Mouse (Mus musculus) small intestine, adult 2 months (tissue): Measurements from ENCODE around the gene Hc. TPM values are rescaled to one million over a fixed set of nuclear protein-coding genes. Genes with fewer than 3 reads are reported as not detected.

Source experiments
- H3K27ac ChIP-seq: fragments of 200-500 bp; 2 replicates; pipeline ENCODE4 v1.5.1; 2012; ENCODE audit warnings: low read depth, low read length, control low read depth, inconsistent platforms; ENCODE audit not compliant: insufficient read depth
- H3K27me3 ChIP-seq: fragments of 200-500 bp; 2 replicates; pipeline ENCODE4 v1.6.1; 2012; ENCODE audit warnings: mild to moderate bottlenecking, moderate library complexity, low read length, inconsistent platforms; ENCODE audit not compliant: control insufficient read depth, insufficient read depth
- H3K36me3 ChIP-seq: fragments of 200-500 bp; 2 replicates; pipeline ENCODE4 v1.6.1; 2012; ENCODE audit warnings: mild to moderate bottlenecking, low read length, control low read depth, inconsistent platforms; ENCODE audit not compliant: control insufficient read depth, insufficient read depth
- H3K4me1 ChIP-seq: fragments of 200-500 bp; 2 replicates; pipeline ENCODE4 v1.6.1; 2012; ENCODE audit warnings: low read length, inconsistent platforms, mixed read lengths; ENCODE audit not compliant: control insufficient read depth, insufficient read depth, insufficient read length
- H3K4me3 ChIP-seq: fragments of 200-500 bp; 2 replicates; pipeline ENCODE4 v1.5.1; 2012; ENCODE audit warnings: low read depth, mild to moderate bottlenecking, control low read depth, inconsistent platforms, low read length, moderate library complexity
- CTCF ChIP-seq: fragments of 200-500 bp; IDR thresholded peaks from 2 replicates; pipeline ENCODE4 v1.5.1; 2012; ENCODE audit warnings: low read depth, mild to moderate bottlenecking, control low read depth, inconsistent platforms, low read length, moderate library complexity, mixed read lengths; ENCODE audit not compliant: insufficient replicate concordance, insufficient read length; ENCODE audit errors: extremely low read depth
- POLR2A ChIP-seq: fragments of 200-500 bp; IDR thresholded peaks from 2 replicates; pipeline ENCODE4 v1.6.1; 2012; ENCODE audit warnings: low read depth, mild to moderate bottlenecking, control low read depth, inconsistent platforms, low read length, moderate library complexity
- WGBS: fragments of 180-500 bp; shearing (Covaris S2); methylation state at CpG from one replicate; pipeline ENCODE4 v1.1.7; 2018; 5-methylcytosine and 5-hydroxymethylcytosine counted together
- polyA plus RNA-seq: library from polyadenylated mRNA; depleted of rRNA; stranded (reverse); fragments of >200 nt; gene quantifications from 2 replicates; pipeline ENCODE4 v1.2.3, GENCODE M21; 2012

The Hc gene
- polyA plus RNA-seq, 1 experiment: not detected

DNA sequence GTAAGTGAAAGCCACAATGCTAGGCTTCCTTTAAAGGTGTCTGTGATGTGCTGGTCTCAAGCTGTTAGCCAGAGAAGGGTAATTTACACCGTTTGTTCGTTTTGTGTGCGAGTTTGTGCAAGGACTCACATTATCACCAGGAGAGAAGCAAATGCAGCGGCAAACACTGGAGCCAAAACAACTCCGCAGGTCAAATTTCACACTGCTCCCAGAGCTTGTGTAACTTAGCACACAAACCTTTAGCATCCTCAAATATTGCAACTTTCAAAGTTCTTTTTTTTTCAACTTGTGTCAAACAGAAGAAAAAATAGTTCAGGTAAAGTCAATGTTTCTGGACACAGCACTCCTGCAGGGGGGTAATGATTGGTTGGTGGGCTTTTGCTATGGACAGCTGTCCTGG is 42.3 kb upstream of the Hc start:
- no peaks in the 10 kb centered on the region for H3K36me3 ChIP-seq
- no peak overlapping the region for H3K27ac ChIP-seq
- no peak overlapping the region for H3K4me3 ChIP-seq
- TF ChIP-seq CTCF (no peak), POLR2A (no peak)
- WGBS: 73% methylated on average over 5 of the region's 5 CpGs
- no peaks in the 10 kb centered on the region for H3K4me1 ChIP-seq
- no peaks in the 10 kb centered on the region for H3K27me3 ChIP-seq

DNA sequence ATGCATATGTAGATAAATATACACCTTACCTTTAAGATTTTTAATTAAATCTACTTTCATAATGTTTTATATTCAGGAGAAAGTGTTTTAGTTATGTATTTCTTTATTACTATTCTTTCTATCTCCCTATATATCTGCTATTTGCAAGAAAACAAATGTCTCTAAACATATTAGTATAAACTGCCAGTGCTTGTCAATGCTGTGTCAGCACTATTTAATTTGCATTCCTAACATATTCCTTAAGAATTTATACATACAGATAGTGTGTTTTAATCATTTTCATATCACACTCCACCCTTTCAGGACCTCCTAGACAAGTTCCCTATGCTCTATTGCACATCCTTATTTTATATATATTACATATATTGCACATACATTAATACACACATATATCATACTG is 41.5 kb upstream of the Hc start:
- H3K27ac ChIP-seq: no peak overlapping the region
- no peaks in the 10 kb centered on the region for H3K36me3 ChIP-seq
- TF ChIP-seq POLR2A (no peak), CTCF (no peak)
- H3K27me3 ChIP-seq: no peaks in the 10 kb centered on the region
- H3K4me1 ChIP-seq: no peaks in the 10 kb centered on the region
- no peak overlapping the region for H3K4me3 ChIP-seq

DNA sequence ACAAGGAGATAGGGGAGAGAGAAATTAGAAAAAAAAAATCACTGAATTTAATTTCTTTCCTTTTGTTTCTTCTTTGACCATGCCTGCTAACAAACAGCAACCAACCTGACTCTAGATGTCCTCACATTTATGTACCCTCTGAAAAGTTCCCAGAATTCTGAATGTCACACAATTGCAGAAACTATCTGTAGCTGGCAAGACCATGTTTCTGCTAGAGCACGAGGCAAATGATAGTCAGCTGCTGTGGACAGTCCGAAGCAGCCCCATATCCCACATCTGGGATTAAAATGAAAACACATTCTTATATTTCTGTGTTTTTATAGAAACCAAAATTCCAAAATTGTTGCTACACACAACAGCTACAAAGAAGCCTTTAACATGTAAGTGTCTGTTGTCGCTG is 40.2 kb upstream of the Hc start, which contains the start of gene AI182371:
Gene AI182371 (minus strand): TSS at position 101 of the 400 bp plus-strand sequence.
- no peak within 1 kb of the TSS for H3K4me3 ChIP-seq
- no peaks in the 10 kb centered on the region for H3K4me1 ChIP-seq
- WGBS: 96% methylated on average over 3 of the region's 3 CpGs
- TF ChIP-seq POLR2A: no peak
- no peak for TF ChIP-seq CTCF
- H3K27me3 ChIP-seq: no peaks in the 10 kb centered on the region
- H3K36me3 ChIP-seq: no peaks in the 10 kb centered on the region
- H3K27ac ChIP-seq: no peak within 1 kb of the TSS

DNA sequence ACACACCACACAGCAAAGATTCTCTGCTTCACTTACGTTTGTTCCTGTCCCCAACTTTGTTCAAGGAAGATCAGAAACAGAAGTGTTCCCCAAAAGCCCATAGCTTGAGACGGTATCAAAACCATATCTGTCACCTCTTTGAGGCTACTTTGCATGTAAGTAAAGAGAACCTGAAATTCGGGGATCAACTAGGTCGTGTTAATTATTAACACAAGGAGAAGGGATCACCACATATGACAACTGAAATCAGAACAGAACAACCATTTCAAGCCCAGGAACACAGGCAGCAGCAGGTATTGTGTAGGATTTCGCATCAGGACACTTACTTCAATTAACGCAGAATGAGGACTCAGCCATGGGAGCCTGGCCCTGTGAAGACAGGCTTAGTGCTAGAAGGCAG is 39.3 kb upstream of the Hc start:
- TF ChIP-seq POLR2A (no peak), CTCF (no peak)
- 54% methylated on average over 6 of the region's 6 CpGs for whole genome bisulfite sequencing
- H3K4me1 ChIP-seq: no peaks in the 10 kb centered on the region
- no peak overlapping the region for H3K4me3 ChIP-seq
- no peaks in the 10 kb centered on the region for H3K27me3 ChIP-seq
- H3K36me3 ChIP-seq: no peaks in the 10 kb centered on the region
- H3K27ac ChIP-seq: no peak overlapping the region

DNA sequence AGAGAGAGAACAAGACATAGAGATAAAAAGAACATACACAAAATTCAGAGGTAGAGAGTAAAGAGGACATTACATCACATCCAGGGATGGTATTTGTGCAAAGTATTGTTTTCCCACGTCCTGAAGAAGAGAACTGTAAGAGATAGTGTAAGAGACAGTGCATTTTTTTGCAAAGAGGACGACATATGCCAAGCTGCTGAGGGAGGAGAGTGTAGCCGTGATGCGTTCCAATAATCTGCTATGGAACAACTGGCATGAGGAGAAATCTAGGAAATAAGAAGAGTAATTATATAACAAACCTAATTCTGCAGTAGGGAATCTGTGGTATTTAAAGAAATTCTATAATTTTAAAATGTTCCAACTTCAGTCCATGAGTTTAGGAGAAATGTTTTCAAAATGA is 26.2 kb upstream of the Hc start:
- 83% methylated on average over 4 of the region's 4 CpGs for WGBS
- Histone ChIP-seq H3K4me3 (no peak overlapping the region), H3K27ac (no peak overlapping the region), H3K4me1 (no peaks in the 10 kb centered on the region), H3K36me3 (no peaks in the 10 kb centered on the region), H3K27me3 (no peaks in the 10 kb centered on the region)
- TF ChIP-seq POLR2A: no peak
- no peak for TF ChIP-seq CTCF

DNA sequence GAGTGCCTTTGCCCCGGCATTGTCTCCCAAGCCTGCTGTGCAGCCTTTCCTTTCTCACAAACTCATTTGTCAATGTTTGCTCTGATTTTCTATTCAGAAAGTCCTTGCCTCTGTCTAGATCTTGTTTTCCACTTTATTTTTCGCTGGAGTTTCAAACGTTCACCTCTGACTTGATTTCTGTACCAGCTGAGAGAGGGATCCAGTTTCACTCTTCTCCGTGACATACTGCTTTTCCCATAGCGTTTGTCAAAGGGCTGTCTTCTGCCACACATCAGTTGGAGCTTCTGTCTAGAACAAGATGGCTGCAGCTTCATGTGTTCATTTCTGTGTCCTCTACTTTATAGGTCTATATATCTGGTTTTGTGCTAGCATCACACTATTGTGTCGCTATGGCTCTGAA is 17.9 kb upstream of the Hc start:
- TF ChIP-seq POLR2A: no peak
- Histone ChIP-seq H3K36me3 (no peaks in the 10 kb centered on the region), H3K27ac (no peak overlapping the region), H3K27me3 (no peaks in the 10 kb centered on the region), H3K4me3 (no peak overlapping the region), H3K4me1 (peaks cover 3% of the 10 kb centered on the region; the same call in 1 of the 2 replicates)
- 74% methylated on average over 6 of the region's 6 CpGs for WGBS

DNA sequence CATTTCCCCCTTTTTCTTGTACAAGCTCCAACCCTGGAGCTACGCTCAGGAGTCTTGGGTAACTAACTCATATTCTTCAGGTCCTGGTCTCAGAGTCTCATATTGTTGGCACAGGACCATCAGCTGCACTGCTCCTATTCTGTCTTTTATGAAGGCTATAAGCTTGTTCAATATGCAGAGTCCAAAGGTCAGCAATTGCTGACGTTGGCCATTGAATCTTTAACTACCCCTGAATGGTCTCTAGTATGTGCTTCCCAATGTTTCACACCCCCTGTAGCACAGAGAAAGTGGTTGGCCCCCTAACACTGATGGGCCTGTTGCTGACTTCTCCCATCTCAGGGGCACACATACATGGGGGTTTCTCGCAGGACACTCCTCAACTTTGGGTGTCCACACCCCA is 13.1 kb upstream of the Hc start:
- no peak for TF ChIP-seq POLR2A
- TF ChIP-seq CTCF: no peak
- H3K27ac ChIP-seq: no peak overlapping the region
- no peaks in the 10 kb centered on the region for H3K27me3 ChIP-seq
- H3K4me3 ChIP-seq: no peak overlapping the region
- no peaks in the 10 kb centered on the region for H3K36me3 ChIP-seq
- 34% methylated on average over 3 of the region's 3 CpGs for WGBS
- H3K4me1 ChIP-seq: peaks cover 3% of the 10 kb centered on the region; the same call in 1 of the 2 replicates

DNA sequence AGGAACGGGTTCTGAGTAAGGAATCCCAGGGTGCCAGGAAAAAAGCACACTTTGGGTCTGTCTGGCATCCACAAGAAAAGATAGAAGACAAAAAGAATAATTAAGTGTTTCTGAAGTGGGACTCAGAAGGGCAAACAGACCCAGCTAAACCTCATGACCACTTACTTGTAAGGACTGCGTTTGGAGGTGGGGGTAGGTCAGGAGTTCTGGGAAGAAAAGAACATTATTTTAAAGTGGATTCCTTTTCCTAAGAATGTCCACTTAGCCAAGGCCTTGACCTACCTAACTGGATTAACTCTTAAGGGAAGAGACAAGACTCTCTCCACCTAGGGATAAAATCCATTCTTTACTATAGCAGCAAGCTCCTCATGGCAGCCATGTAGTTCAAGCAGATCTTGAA is 11.3 kb upstream of the Hc start:
- TF ChIP-seq CTCF: no peak
- WGBS: 82% methylated on average over 2 of the region's 2 CpGs

More for the DNA sequence above, 11.3 kb upstream of the Hc start:
- Histone ChIP-seq H3K36me3 (no peaks in the 10 kb centered on the region), H3K4me1 (peaks cover 3% of the 10 kb centered on the region; the same call in 1 of the 2 replicates), H3K27ac (no peak overlapping the region), H3K4me3 (no peak overlapping the region), H3K27me3 (no peaks in the 10 kb centered on the region)
